Mouse (Mus musculus) MEL-GATA-1-ER (cell line): ENCODE data around the gene Bap1.
A peak's percentile ranks its signal among the peaks of the same experiment; 100 is the strongest.

Experiments
- DNase-seq: peaks from one replicate; pipeline ENCODE4 v3.0.0-alpha.2; 2012; ENCODE audit warnings: low read depth; ENCODE audit errors: extremely low read depth

The Bap1 gene

DNA sequence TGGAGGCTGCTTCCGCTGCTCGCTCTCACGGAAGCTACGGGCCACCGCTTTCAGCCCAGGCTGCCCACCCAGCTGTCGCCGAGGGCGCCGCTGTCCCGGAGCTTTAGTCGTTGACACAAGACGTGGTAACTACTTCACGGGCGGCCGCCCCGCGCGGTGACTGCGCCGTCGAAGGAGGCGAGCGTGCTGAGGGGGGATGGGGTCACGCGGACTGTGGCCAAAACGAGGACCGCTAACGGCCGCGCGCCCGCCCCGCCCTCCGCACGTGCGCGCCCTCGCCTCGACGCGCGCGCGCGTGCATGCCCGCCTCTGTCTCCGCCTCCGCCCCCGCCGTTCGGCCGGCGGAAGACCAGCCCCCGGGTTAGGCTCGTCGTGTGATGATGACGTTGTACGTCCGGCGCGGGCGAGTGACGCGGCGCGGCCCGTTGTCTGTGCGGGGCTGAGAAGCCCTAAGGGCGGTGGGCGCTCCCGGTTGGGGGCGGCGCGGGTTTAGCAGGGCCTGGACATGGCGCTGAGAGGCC, at the start of gene Bap1, which contains the start of gene Phf7:
TSS of gene Bap1 (plus strand) at position 367 of the 521 bp plus-strand sequence.
TSS of gene Phf7 (minus strand) at position 234 of the 521 bp plus-strand sequence.
- DNase-seq = peak; percentile 58

DNA sequence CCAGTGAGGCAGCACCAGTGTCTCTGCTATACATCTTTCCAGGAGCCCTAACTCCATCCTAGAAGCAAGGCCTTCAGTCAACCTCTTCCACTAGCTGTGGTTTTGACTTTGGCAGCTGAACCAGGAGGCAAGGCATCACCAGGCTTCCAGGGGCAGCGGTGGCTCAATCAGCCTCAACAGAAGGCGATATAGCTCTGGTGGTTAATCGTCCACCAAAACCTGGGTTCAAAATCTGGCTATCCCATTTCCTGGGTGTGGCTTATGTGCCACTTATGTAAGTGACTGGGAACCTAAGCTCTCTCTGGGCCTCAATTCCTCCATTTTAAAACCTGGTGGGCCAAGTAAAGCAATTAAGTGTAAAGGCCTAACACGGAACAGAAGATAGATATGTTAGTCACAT, 46.4 kb upstream of the Bap1 start:
- peak; percentile 33 for DNase-seq

DNA sequence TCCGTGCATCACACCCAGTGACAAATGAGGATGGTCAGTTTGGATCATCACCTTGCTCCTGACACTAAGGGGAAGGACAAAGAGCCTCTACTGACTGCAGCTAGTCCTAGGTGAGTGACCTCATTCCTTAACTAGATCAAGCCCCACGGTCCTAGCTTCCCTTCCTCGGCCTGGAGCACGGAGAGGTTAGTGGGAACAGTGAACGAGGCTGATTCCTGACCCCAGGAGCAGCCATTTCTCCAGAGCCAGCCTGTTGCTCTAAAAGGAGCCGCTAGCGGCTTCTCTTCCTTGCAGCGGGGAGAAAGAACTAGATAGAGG, 46.0 kb upstream of the Bap1 start:
- peak; percentile 17 for DNase-seq

DNA sequence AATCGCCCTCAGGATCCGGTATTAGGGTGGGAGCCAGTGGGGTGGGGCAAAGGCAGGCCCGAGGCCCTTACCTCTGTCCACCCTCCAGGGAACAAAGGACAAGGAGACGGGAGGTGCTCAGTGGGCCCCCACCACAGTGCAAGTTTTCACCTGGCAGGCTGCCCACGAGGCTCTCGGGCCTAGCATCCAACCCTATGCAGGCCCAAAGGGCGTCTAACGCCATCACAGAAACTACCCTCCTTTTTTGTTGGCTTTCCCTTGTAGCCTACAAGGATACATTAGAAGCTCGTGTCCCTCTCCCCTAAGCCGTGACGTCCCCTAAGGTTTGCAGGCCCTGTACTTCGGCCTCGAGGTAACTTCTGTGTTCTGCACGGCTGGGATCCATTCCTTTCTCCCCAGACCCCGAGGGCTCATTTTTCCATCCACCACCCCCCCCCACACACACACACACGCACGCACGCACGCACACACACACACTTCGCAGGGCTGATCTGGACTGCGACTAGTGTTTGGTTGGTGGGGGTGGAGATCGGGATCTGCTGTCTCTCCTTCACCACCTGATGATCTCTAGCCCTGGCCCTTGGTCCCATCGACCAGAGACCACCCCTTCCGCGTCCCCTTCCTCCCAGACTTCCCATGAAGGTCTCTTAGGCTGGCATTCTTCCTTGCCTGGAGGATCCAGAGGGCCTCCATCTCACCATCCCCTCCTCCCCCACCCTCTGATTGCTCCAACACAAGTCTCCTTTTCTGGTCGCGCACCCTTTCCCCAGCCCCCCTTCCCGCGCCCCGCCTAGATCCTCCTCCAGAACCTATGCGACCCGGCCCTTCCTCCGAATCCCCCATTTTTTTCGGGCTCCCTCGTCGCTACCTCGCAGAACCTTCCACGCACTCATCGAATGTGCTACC, 45.4 kb upstream of the Bap1 start:
- peak; percentile 17 for DNase-seq

DNA sequence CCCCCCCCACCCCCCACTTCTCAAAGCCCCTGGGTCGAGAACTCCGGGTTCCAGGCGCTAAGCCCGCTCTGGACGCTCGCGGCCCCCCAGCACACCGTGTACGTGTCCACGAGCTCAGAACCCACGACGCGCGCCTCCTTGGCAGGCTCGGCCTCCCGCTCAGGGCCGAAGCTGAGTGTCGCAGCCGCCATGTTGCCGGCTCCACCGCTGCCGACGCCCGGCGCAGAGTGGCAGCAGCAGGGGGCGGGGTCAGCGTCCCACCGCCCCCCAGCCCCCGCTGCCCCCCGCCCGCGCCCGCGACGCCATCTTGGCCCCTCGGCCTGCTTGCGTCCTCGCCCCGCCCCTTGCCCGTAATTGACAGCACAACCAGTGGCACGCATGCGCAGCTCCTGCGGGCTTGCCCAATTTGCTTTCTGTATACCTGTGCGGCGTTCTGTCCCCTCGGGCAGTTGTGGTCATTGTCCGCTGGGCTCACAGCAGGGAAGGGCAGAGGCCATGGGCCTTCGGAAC, 44.7 kb upstream of the Bap1 start:
- peak; percentile 67 for DNase-seq

DNA sequence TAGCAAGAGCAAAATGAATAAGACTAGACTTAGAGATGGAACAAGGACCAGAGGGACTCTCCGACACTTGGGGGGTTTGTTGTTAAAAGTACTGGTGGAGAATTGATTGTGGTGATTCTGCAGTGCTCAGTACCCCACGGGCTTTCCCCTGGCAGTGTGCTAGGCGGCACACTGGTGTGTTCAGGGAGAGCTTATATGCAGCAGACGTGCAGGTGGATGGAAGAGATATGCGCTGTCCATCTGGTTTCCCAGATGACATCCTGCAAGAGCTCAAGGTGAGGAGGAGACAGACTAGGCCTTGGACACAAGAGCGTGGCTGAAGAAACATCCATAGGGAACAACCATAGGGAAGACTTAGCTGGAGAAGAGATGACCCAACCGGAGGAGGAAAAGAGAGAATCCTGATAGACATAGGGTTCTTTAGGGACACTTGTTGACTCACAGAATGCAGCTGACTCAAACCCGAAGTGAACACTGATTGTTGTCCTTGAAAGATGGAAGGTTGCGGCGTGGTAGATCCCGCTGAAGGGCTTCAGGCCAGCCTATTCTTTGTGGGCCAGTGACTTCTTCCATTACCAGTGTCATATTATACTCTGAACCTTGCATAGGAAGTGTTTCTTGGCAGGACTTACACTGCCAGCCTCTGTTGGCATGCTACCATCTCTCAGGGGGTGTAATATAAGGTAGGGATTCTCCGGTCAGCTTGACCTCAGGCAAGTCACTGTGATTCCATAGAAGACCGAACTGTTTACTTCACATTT, 44.0 kb upstream of the Bap1 start:
- no peak for DNase-seq

- no peak for DNase-seq
Measured at GRCm38 (mm10) chr14:31208084-31208483, 43.2 kb upstream of the Bap1 start, which contains the start of gene Tnnc1. TSS of gene Tnnc1 (plus strand) at chr14:31208312.

- no peak for DNase-seq
Measured at GRCm38 (mm10) chr14:31209133-31209557, 42.1 kb upstream of the Bap1 start.

- no peak for DNase-seq
Measured at GRCm38 (mm10) chr14:31211854-31212253, 39.4 kb upstream of the Bap1 start.

- no peak for DNase-seq
Measured at GRCm38 (mm10) chr14:31212499-31212898, 38.8 kb upstream of the Bap1 start.

- no peak for DNase-seq
Measured at GRCm38 (mm10) chr14:31213868-31214267, 37.4 kb upstream of the Bap1 start.

GRCm38 (mm10) chr14:31214684-31215083, 36.6 kb upstream of the Bap1 start:
- no peak for DNase-seq

DNA sequence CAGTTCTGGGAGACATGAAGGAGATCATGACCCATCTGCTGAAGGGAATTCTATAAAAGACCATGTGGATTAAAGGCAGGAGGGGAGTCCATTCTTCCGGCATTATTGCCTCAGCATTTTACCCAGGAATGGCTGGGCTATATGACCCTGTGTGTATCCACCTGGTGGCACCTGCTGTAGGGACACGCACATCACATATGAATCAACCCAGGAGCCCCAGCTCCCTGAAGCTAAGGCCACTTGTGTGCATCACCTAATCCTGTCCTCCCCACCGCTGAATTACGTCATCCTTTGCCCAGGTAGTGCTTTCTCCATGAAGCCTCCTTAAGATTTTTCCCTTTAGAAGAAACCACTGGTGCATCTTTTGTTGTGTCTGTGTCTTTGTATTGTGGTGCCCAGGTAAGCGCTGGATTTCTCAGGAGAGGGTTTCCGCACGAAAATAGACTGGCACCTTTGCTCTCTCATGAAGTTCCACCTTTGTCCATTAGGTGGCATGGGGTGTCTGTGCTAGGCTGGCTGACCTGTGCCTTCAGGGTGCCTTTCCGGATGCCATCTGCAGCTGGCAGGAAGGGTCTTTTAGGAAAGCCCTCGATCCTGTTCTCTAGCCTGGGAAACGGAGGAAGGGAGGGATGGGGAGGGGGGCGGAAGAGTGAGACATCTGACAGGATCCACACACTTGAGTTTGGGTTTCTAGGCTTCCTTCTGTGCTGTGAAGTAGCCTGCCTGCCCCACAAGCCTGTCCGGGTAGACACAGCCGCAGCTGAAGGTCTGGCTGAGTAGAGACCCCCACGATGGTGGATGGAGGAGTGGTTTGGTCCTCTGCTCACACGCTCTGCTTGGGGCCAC, 35.9 kb upstream of the Bap1 start:
- DNase-seq = no peak

GRCm38 (mm10) chr14:31216846-31217245, 34.4 kb upstream of the Bap1 start, which contains the start of gene Nisch:
TSS of gene Nisch (minus strand) at chr14:31216946.
- no peak for DNase-seq

DNA sequence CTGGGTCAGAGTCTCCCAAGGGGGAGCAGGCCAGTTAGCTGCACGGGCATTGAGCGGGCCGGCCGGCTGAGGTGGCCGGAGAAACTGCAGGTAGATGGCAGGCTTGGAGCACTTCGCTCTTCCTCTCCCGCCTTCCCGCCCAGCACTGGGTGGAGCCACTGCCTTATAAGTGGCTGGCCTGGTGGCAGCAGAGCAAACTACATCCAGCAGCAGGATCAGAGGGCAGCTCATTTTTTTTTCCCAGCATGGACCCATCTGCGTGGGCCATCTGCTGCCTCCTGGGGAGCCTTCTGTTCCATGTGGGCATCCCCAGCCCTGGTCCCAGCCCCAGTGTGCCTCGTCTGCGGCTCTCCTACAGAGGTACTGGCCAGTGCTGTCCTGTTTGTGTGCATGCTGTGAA, 33.6 kb upstream of the Bap1 start, which contains the start of gene Sema3g:
TSS of gene Sema3g (plus strand) at position 195 of the 400 bp plus-strand sequence.
- no peak for DNase-seq

GRCm38 (mm10) chr14:31226978-31227377, 24.3 kb upstream of the Bap1 start:
- no peak for DNase-seq

DNA sequence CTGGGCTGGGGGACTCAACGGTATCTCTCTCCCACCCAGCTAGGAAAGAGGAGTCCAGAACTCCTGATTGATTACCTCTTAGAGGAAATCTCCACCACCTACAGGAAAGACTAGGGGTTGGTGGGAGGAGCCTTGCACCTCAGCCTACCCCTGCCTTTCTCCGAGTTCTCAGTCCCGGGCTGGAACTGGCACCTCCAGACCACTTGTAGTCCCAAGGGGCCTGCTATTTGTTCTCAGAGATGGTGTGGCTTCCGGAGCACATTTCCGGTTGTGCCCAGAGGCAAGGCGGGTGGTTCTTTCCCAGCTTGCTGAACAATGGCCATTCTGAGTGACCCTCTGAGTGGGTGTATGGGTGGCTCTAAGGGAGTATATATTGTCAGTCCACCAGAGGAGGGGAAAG, 23.0 kb upstream of the Bap1 start:
- DNase-seq = no peak

- DNase-seq = no peak
Measured at GRCm38 (mm10) chr14:31230442-31230841, 20.8 kb upstream of the Bap1 start.

DNA sequence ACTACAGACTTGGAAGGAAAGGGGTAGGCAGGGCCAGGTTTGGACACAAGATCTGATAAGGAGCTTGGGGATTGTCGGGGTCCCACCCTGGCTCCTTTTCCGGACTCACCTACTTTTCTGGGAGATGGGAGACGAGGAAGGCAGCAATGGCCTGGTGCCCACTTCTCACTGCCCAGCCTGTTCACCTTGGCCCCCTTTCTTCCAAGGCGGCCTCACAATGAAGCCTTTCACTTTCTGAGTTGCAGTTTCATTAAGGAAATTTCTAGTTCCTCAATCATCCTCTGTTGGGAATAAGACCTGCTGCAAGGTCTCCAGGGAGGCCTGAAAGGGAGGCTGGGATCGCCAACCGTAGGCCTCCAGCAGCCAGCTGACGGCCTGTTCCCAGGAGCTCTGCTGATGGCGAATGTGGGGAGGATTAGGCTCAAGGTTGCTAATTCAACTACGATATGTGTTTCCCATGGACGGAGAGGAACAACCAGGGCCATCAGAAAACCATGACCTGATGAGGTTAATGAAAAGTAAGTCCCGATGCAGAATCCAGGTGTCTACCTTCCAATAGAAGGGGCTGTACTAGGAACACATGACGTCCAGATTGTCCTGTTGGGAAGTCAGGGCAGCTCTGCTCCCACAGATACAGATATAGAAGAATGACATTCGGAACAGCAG, 18.7 kb upstream of the Bap1 start:
- no peak for DNase-seq
